Mouse (Mus musculus) olfactory bulb, adult 2 months (tissue): ENCODE results near the gene Arl5c.

Experiments
- CTCF ChIP-seq: fragments of 200-500 bp; IDR thresholded peaks from 2 replicates; pipeline ENCODE4 v1.5.1; 2012; ENCODE audit warnings: low read depth, mild to moderate bottlenecking, low read length, moderate library complexity; ENCODE audit not compliant: insufficient read depth
- POLR2A ChIP-seq: fragments of 200-500 bp; IDR thresholded peaks from 2 replicates; pipeline ENCODE4 v1.6.1; 2012; ENCODE audit warnings: mild to moderate bottlenecking, low read depth, low read length, moderate library complexity; ENCODE audit not compliant: insufficient read depth

- TF ChIP-seq CTCF (no peak), POLR2A (no peak)
Measured at GRCm38 (mm10) chr11:98037871-98038270, 41.9 kb upstream of the Arl5c start.
